Mouse (Mus musculus) cerebellum, adult 2 months (tissue): ENCODE data around the gene Wwox.

Source experiments
- CTCF ChIP-seq: fragments of 200-500 bp; IDR thresholded peaks from 2 replicates; pipeline ENCODE4 v1.5.1; 2011; ENCODE audit warnings: low read depth, mild to moderate bottlenecking, control low read depth, low read length, moderate library complexity, borderline replicate concordance; ENCODE audit not compliant: insufficient read depth
- POLR2A ChIP-seq: fragments of 200-500 bp; IDR thresholded peaks from 2 replicates; pipeline ENCODE4 v1.6.1; 2011; ENCODE audit warnings: low read length, control low read depth, borderline replicate concordance; ENCODE audit not compliant: insufficient read depth

DNA sequence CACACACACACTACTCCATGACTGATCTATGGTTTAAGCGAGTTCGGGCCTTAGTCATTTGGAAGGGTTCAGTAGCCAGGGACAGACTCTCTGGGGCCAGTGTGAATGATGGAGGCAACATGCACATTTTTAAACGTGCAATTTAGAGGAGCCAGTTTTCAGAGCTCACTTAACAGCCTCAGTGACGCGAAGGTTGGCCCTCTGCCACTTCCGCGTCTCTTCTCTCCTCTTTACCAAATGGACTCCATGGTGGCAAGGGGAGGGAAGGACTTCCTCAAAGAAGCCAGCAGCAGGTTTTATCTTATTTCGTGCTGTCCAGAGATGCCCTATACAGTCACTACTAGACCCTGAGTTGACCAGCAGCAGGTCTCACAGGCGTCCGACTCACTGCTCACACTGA, 547.5 kb downstream of the Wwox start:
- TF ChIP-seq POLR2A = no peak
- no peak for TF ChIP-seq CTCF
